Mouse (Mus musculus): ENCODE measurements around the gene Pde9a. TPM values are rescaled to one million over a fixed set of nuclear protein-coding genes. Genes with fewer than 3 reads are reported as not detected.

Gene Pde9a
- total RNA-seq, 2 experiments from 2014 or later, result 1.4 TPM; not detected in 1

DNA sequence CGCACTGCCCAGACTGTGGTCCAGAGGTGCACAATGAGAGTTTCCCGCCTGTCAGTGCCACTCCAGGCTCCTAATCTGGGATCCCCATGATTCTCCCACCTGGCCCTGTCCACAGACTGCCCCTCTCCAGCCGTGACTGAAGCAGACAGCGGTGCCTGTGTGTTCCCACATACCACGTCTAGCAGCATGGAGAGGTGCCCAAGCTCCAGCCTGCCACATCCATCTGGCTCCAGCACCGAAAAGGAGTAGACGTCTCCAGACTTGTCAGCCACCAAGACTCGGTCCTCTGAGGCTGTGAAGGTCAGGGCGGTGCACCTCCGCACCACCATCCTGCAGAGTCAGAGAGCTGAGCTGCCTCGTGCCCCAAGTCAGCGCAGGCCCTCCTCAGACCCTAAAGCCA is 117.3 kb downstream of the Pde9a start:
- ATAC-seq (replicated peaks; ENCODE audit: poor library complexity, severe bottlenecking), result no peak

DNA sequence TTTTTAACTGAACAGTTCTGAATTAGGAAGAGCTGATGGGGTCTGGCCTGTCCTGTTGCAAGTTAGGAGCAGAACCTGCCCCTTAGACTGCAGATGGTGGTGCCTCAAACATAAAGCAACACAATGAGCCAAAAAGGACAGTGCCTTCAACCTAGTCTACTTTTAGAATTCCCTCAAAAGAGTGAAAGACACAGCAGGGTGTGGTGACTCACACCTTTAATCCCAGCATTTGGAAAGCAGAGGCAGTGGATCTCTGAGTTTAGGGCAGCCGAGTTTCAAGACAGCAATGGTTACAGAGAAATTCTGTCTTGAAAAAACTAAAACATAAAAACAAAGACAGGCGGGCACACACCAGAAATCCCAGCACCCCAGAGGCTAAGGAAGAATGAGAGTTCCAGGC is 117.9 kb downstream of the Pde9a start:
- ATAC-seq (replicated peaks; ENCODE audit: poor library complexity, severe bottlenecking), result no peak

DNA sequence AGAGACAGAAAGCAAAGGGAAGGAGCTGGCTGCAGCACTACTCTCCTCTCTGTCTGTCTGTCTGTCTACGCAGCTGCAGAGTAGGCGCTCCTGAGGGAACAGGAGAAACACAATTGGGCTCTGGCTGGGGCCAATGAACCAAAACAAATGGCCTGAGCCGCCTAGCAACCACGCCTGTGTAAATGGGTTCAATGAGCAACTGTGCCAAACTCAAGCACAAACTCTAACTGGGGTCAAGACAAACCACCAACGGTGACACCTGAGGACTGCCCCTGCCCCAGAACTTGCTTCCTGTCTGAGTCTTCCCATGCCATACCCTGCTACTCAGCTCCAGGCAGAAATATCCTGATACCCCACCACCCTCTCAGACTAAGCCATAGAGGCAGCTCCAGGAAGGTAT is 119.0 kb downstream of the Pde9a start:
- no peak for ATAC-seq (replicated peaks; ENCODE audit: poor library complexity, severe bottlenecking)

DNA sequence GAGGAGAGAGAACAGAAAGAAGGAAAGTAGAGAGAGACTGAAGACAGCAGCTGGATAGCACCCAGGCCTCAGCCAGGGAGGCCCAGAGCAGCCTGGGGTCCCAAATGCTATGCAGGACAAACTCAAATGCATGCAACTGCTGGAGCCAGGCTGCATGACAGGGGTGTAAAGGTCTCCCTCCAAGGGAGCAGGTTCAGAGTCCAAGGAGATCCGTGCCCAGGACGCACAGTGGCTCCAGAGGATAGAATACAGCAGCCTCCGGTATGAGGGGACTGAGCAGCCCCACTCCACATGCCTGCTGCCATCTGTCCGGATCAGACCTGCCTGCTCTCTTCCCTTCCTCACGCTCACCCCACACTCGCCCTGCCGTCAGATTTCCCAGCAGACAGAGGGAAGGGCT is 120.3 kb downstream of the Pde9a start:
- no peak for ATAC-seq (replicated peaks; ENCODE audit: poor library complexity, severe bottlenecking)

DNA sequence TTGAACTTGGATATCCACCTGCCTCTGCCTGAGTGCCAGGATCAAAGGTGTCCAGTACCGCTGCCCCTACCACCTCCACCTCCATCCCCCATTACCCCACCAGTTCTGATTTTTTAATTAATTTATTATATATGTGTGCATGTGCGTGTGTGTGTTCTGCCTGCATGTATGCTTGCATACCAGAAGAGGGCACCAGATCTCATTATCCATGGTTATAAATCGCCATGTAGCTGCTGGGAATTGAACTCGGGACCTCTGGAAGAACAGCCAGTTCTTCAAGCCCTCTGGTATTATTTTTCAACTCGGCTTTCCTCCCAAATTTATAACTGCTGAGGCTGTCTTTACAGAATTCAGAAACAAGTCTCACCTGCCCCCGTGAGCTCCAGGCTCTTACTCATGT is 124.9 kb downstream of the Pde9a start:
- ATAC-seq (replicated peaks; ENCODE audit: poor library complexity, severe bottlenecking), result no peak

DNA sequence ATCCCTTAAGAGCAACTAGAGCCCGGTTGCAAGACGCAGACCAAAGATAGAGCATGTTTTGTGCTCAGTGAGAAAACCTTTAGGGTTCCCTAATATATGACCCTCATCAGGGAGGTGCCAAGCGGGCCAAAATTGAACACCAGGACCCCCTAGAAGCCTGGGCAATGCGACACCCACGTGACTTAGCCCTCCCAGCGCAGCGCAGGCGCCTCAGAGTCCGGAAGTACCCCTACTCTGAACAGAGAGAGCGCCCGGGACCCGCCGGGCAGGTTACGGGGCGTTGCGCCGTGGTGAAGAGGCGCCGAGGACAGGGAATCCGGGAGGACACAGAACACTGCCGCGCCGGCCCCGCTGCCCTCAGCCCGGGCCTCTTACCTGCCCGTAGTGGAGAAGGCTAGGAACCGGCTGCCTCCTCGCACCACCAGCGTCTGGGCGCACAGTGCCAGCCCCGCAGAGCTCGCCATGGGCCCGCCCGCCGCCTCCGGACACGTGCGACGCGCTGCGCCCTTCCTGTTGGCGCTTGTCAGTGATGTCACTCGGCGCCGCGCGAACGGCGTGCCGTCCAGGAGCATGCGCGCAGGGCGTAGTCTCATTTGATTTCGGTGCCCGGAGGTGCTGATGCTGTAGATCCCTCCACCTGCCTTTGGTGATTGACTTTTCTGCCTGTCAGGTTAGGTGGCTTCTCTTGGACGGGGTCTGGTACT is 125.9 kb downstream of the Pde9a start:
- ATAC-seq (replicated peaks; ENCODE audit: poor library complexity, severe bottlenecking), result peak; percentile 98

DNA sequence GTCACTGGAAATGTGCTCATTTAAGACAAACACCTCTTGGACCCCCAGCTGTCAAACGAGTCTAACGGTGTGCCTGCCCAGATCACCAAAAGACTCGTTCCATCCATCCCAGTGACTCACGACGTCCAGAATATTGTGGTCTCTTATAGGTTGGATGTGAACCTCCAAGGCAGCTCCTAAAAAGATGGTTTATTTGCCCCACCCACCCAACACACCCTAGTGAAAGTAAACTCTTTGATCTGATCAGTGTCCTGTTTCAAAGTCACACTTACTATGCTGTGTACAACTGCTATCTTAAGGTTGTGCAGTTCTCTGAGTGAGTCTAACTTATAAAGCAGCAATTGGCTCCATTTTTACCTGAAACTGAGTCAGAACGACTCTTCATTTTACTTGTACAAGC is 126.6 kb downstream of the Pde9a start:
- ATAC-seq (replicated peaks; ENCODE audit: poor library complexity, severe bottlenecking), result 0 out of 2 replicates have a peak, but pooled peaks have one; percentile 1

DNA sequence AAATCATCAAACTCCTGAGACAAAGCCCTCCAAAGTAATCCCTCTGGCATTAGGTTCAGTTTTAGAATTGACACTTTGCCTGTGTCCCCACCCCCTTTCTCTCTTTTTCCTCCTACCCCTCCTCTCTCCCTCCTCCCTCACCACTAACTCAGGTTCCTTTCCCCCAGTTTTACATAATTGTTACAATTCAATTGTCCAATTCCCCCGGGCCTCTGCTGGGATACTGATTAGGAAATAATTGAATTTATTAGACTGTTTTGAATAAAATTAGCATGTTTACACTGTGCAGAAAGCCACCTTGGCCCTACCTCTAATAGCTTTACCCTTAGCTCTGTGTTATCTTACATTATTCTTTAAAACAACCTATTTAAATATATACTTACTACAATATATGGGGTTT is 128.7 kb downstream of the Pde9a start:
- ATAC-seq (replicated peaks; ENCODE audit: poor library complexity, severe bottlenecking), result no peak

DNA sequence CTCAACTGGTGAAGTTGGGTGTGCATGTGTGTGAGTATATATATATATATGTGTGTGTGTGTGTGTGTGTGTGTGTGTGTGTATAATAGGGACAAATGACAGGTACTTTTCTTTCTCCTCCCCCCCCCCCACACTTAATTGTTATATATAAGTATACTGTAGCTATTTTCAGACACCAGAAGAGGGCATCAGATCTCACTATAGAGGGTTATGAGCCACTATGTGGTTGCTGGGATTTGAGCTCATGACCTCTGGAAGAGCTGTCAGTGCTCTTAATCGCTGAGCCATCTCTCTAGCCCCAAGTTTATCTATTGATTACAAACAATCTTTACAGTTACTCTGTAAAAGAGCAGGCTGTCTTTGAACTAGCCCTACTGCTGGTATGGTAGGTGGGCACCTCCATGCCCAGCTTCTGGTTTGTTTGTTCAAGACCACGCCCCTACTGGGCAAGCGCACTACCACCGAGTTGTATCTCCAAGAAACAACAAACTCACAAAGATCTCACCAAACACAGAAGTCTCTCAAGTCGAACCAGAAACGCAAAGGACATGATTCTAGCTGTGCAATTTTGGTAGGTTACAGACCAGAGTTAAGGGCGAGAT is 133.4 kb downstream of the Pde9a start:
- peak; percentile 47 for ATAC-seq (replicated peaks; ENCODE audit: poor library complexity, severe bottlenecking)

DNA sequence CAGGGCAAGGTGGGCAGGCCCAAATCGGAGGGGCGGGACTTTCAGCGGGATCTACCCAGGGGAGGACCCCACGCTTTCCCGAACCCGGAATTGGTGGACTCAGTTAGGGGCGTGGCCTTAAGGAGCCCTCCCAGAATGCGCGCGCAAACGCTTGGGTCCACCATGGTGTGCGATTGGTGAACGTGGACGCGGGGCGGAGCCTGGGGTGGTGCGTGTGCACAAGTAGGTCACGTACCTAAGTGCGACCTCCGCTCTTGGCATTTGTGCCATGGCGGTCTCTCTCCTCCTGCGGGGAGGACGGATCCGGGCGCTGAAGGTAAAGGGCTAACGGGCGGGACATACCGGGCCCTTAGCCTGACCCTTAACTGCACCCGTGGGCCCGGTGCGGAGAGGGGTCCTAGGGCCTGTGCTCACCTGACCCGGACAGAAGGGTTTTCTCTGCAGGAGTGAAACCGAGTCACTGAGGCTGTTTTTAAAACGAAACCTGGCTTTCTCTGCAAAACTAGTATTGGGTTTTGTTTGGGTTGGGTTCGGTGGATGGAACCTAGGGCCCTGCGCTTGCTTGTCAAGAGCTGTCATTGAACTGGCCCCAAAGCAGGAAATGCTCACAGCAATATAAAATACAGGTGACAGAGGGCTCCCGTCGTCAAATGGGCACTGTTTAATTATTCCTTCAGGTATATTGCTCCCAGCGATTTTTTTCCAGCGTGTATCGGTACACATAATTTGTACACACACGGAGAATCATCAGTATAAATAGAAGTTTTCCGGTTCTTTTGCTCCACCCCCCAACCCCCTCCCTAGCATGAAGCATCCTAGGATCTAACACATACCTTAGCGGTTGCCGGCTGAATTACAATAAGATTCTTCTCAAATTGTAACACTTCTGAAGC is 134.2 kb downstream of the Pde9a start, which contains the start of the genes Wdr4 and Ndufv3:
Gene Wdr4 (minus strand): TSS at position 35 of the 893 bp plus-strand sequence.
Gene Ndufv3 (plus strand): TSS at position 170 of the 893 bp plus-strand sequence.
- peak; percentile 98 for ATAC-seq (replicated peaks; ENCODE audit: poor library complexity, severe bottlenecking)

DNA sequence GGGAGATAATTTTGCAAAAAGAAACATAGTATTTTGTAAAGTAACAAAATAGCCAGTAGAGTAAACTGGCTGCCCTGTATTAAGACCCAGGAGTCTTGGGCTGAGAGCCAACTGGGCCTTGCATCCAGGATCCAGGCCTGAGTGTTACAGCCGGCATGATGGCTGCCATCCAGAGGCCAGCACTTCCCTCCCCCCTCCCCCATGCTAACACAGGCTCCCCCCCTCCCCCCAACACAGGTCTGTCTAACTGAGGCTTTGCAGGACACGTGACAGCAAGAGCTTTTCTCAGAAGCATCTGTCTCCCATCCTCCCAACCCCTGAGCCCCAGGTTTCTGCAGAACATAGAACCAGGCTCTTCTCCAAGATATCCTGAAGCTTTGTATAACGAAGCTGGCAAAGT is 134.9 kb downstream of the Pde9a start:
- ATAC-seq (replicated peaks; ENCODE audit: poor library complexity, severe bottlenecking), result no peak

DNA sequence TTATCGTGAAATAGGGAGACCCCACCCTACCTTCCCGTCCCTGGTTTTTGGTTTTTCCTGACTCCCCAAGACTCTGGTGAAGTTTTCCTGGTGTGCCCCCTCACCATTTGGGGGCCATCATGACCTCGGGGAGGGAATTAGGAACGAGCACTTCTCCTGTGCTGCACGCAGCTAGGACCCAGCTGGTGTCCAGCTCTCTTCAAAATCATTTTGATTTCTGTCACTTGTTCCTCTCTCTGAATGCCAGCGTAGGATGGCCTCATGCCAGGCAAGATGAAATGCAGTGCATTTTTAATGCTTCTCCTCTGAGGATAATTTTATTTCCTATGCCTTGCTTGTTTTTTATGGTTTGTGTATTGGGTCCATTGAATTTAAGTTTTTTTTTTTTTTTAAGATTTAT is 135.9 kb downstream of the Pde9a start:
- no peak for ATAC-seq (replicated peaks; ENCODE audit: poor library complexity, severe bottlenecking)

DNA sequence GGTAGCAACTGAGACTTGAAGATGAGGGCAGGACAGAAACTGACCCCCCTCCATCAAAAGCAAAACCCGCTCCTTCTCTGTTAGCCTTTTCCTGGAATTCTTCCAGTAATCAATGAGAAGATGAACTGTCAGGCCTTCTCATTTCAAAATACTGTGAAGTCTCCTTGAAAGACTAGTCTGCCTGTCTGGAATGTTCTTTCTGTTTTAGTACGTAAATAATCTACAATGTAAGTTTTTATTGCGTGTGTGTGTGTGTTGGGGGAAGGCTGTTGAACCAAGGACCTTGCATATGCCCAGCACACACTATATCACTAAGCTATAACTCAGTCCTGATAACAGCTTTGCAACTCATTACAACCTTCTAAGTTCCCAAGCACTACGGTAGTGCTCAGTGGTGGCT is 139.1 kb downstream of the Pde9a start:
- ATAC-seq (replicated peaks; ENCODE audit: poor library complexity, severe bottlenecking), result no peak

DNA sequence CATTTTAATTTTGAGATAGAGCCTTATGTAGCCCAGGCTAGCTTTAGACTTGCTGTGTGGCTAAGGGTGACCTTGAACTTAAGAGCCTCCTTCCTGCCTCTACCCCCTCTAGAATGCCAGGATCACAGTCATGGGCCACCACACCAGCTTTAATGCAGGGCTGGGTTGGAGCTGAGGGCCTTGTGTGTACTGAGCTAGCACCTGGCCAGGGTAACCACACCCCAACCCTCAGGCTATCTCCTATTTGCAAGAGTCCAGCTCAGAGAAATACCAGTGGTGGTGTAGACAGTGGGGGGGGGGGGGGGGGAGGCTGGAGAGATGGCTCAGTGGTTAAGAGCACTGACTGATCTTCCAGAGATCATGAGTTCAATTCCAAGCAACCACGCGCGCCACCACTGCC is 139.8 kb downstream of the Pde9a start:
- ATAC-seq (replicated peaks; ENCODE audit: poor library complexity, severe bottlenecking), result no peak

Other genes with a start within 250 kb of the Pde9a start
- not detected in 2 replicates for gene Tff2, start 241.9 kb upstream of the Pde9a start, total RNA-seq (2014; fragmentation: Nextera tagmentation)
- not detected in 2 replicates for gene Tff2, start 241.9 kb upstream of the Pde9a start, total RNA-seq (2017)
- gene Tff1, start 220.9 kb upstream of the Pde9a start, total RNA-seq (2014; fragmentation: Nextera tagmentation), result not detected in 2 replicates
- gene Tff1, start 220.9 kb upstream of the Pde9a start, total RNA-seq (2017), result not detected in 2 replicates
- gene Tmprss3, start 187.2 kb upstream of the Pde9a start, total RNA-seq (2014; fragmentation: Nextera tagmentation), result 13.1 and 18.0 TPM in 2 replicates
- gene Tmprss3, start 187.2 kb upstream of the Pde9a start, total RNA-seq (2017), result 2.6 and 3.7 TPM in 2 replicates
- gene Ubash3a, start 178.3 kb upstream of the Pde9a start, total RNA-seq (2014; fragmentation: Nextera tagmentation), result 36.4 and 50.2 TPM in 2 replicates
- 35.5 and 39.5 TPM in 2 replicates for gene Ubash3a, start 178.3 kb upstream of the Pde9a start, total RNA-seq (2017)
- 3.6 TPM in 1 of 2 replicates, not detected in the other for gene Rsph1, start 108.8 kb upstream of the Pde9a start, total RNA-seq (2014; fragmentation: Nextera tagmentation)
- 0.88 and 1.2 TPM in 2 replicates for gene Rsph1, start 108.8 kb upstream of the Pde9a start, total RNA-seq (2017)
- 6.2 and 8.0 TPM in 2 replicates for gene Slc37a1, start 99.4 kb upstream of the Pde9a start, total RNA-seq (2014; fragmentation: Nextera tagmentation)
- 7.4 and 8.4 TPM in 2 replicates for gene Slc37a1, start 99.4 kb upstream of the Pde9a start, total RNA-seq (2017)
- gene Wdr4, start 133.8 kb downstream of the Pde9a start, total RNA-seq (2014; fragmentation: Nextera tagmentation), result 14.6 and 31.9 TPM in 2 replicates
- gene Wdr4, start 133.8 kb downstream of the Pde9a start, total RNA-seq (2017), result 17.0 and 20.8 TPM in 2 replicates
- 195 and 260 TPM in 2 replicates for gene Ndufv3, start 133.9 kb downstream of the Pde9a start, total RNA-seq (2014; fragmentation: Nextera tagmentation)
- gene Ndufv3, start 133.9 kb downstream of the Pde9a start, total RNA-seq (2017), result 207 and 212 TPM in 2 replicates
- 19.0 and 32.7 TPM in 2 replicates for gene Pknox1, start 178.5 kb downstream of the Pde9a start, total RNA-seq (2014; fragmentation: Nextera tagmentation)
- gene Pknox1, start 178.5 kb downstream of the Pde9a start, total RNA-seq (2017), result 21.2 and 30.7 TPM in 2 replicates